Mouse (Mus musculus) stomach, embryonic 14.5 days (tissue): Measurements from ENCODE around the gene Oip5. TPM values are rescaled to one million over a fixed set of nuclear protein-coding genes. Genes with fewer than 3 reads are reported as not detected.

Experiments
- ATAC-seq: fragments of 200-750 bp; cut with Nextera tagmentation; 2 replicates; pipeline ENCODE4 v1.8.0; 2017; ENCODE audit warnings: low read depth, moderate TSS enrichment; ENCODE audit not compliant: insufficient number of reproducible peaks, insufficient read depth, low FRiP score
- H3K27ac ChIP-seq: fragments of 300-500 bp; sonication (generic); 2 replicates; pipeline ENCODE4 v1.5.1; 2014; ENCODE audit warnings: mild to moderate bottlenecking, low read length, moderate library complexity, mixed read lengths
- H3K27me3 ChIP-seq: fragments of 300-500 bp; sonication (generic); 2 replicates; pipeline ENCODE4 v1.6.1; 2014; ENCODE audit warnings: low read length, control low read depth, mixed read lengths; ENCODE audit not compliant: control insufficient read depth, insufficient read depth
- H3K36me3 ChIP-seq: fragments of 300-500 bp; sonication (generic); 2 replicates; pipeline ENCODE4 v1.6.1; 2014; ENCODE audit warnings: mild to moderate bottlenecking, control low read depth, low read length, moderate library complexity, mixed read lengths; ENCODE audit not compliant: control insufficient read depth, insufficient read depth
- H3K4me1 ChIP-seq: fragments of 300-500 bp; sonication (generic); 2 replicates; pipeline ENCODE4 v1.6.1; 2014; ENCODE audit warnings: low read length, control low read depth, mixed read lengths; ENCODE audit not compliant: control insufficient read depth, insufficient read depth
- H3K4me2 ChIP-seq: fragments of 300-500 bp; sonication (generic); replicated peaks from 2 replicates; pipeline ENCODE4 v1.6.1; 2014; ENCODE audit warnings: low read depth, low read length, control low read depth
- H3K4me3 ChIP-seq: fragments of 300-500 bp; sonication (generic); 2 replicates; pipeline ENCODE4 v1.5.1; 2014; ENCODE audit warnings: low read depth, low read length, control low read depth
- H3K9ac ChIP-seq: fragments of 300-500 bp; sonication (generic); replicated peaks from 2 replicates; pipeline ENCODE4 v1.6.1; 2014; ENCODE audit warnings: low read depth, mild to moderate bottlenecking, control low read depth, low read length, moderate library complexity, mixed read lengths
- H3K9me3 ChIP-seq: fragments of 300-500 bp; sonication (generic); 2 replicates; pipeline ENCODE4 v1.6.1; 2016; ENCODE audit warnings: low read depth, low read length, control low read depth; ENCODE audit not compliant: control insufficient read depth
- WGBS: fragments of 180-500 bp; shearing (Covaris S2); extraction: QIAGEN DNeasy Blood & Tissue Kit; methylation state at CpG from one replicate; pipeline ENCODE4 v1.1.7; 2014; 5-methylcytosine and 5-hydroxymethylcytosine counted together
- polyA plus RNA-seq: library from polyadenylated mRNA; unstranded; fragments of >200 nt; fragmentation: Nextera tagmentation; extraction: Ambion mirVana; gene quantifications from 2 replicates; pipeline ENCODE4 v1.2.1, GENCODE M21; 2014

The Oip5 gene
- polyA plus RNA-seq, 1 experiment from 2014 or later: 26.7 TPM

- Histone ChIP-seq H3K4me2 (peak overlapping the region; percentile 55), H3K36me3 (peaks cover 34% of the 10 kb centered on the region), H3K9ac (peak overlapping the region; percentile 88; the same call in 1 of the 2 replicates), H3K4me3 (peak overlapping the region; percentile 85), H3K4me1 (peaks cover 5% of the 10 kb centered on the region; the same call in 1 of the 2 replicates), H3K27ac (no peak overlapping the region), H3K9me3 (no peaks in the 10 kb centered on the region), H3K27me3 (no peaks in the 10 kb centered on the region)
- 31% methylated on average over 4 of the region's 4 CpGs for WGBS
- ATAC-seq: no peak
Observed at GRCm38 (mm10) chr2:119595308-119595707, 23.0 kb downstream of the Oip5 start.

GRCm38 (mm10) chr2:119594113-119594981, 23.9 kb downstream of the Oip5 start:
- WGBS: under 1% methylated on average over 61 of the region's 61 CpGs
- ATAC-seq: peak; percentile 98

GRCm38 (mm10) chr2:119593765-119594112, 24.5 kb downstream of the Oip5 start:
- peaks cover 5% of the 10 kb centered on the region; the same call in 1 of the 2 replicates for H3K4me1 ChIP-seq
- peaks cover 22% of the 10 kb centered on the region for H3K36me3 ChIP-seq
- H3K4me2 ChIP-seq: peak overlapping the region; percentile 41
- WGBS: 6% methylated on average over 7 of the region's 7 CpGs
- peak overlapping the region; percentile 85; the same call in 1 of the 2 replicates for H3K4me3 ChIP-seq
- H3K27ac ChIP-seq: peak overlapping the region; percentile 69
- H3K9ac ChIP-seq: no peak overlapping the region
- no peaks in the 10 kb centered on the region for H3K9me3 ChIP-seq
- H3K27me3 ChIP-seq: no peaks in the 10 kb centered on the region
- ATAC-seq: peak; percentile 8; the same call in 1 of the 2 replicates

More at GRCm38 (mm10) chr2:119594113-119594981, 23.9 kb downstream of the Oip5 start:
- H3K4me1 ChIP-seq: peaks cover 5% of the 10 kb centered on the region; the same call in 1 of the 2 replicates
- no peaks in the 10 kb centered on the region for H3K9me3 ChIP-seq
- H3K9ac ChIP-seq: peak overlapping the region; percentile 88
- peak overlapping the region; percentile 77 for H3K27ac ChIP-seq
- H3K4me3 ChIP-seq: peak overlapping the region; percentile 85
- peak overlapping the region; percentile 55 for H3K4me2 ChIP-seq
- H3K27me3 ChIP-seq: no peaks in the 10 kb centered on the region
- peaks cover 28% of the 10 kb centered on the region for H3K36me3 ChIP-seq

DNA sequence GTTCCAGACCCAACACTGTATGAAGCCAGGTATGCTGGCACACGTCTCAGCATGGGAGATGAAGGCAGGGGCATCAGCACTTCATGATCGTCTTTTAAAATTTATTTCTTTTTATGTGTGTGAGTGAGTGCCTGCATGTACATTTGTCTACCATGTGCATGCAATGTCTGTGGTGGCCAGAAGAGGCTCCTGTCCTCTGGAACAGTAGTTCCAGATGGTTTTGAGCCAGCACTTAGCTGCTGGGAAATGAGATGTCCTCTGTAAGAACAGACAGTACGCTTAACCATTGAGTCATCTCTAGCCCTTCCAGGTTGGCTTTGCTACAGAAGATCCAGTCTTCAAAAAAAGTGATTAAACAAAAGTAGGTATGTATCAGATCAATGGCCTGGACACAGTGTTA, 27.0 kb downstream of the Oip5 start:
- Histone ChIP-seq H3K36me3 (0 out of 2 replicates have a peak, but pooled peaks cover 1% of the 10 kb centered on the region), H3K4me2 (no peak overlapping the region), H3K4me1 (peaks cover 5% of the 10 kb centered on the region; the same call in 1 of the 2 replicates), H3K27ac (no peak overlapping the region), H3K9me3 (no peaks in the 10 kb centered on the region), H3K9ac (no peak overlapping the region), H3K27me3 (no peaks in the 10 kb centered on the region), H3K4me3 (no peak overlapping the region)
- 87% methylated on average over 3 of the region's 3 CpGs for WGBS
- no peak for ATAC-seq

- WGBS: 16% methylated on average over 4 of the region's 4 CpGs
- H3K4me2 ChIP-seq: no peak overlapping the region
- H3K4me3 ChIP-seq: no peak overlapping the region
- ATAC-seq: no peak
- no peaks in the 10 kb centered on the region; the same call in 1 of the 2 replicates for H3K36me3 ChIP-seq
- H3K9ac ChIP-seq: no peak overlapping the region
- no peaks in the 10 kb centered on the region for H3K4me1 ChIP-seq
- H3K9me3 ChIP-seq: no peaks in the 10 kb centered on the region
- H3K27ac ChIP-seq: no peak overlapping the region
- H3K27me3 ChIP-seq: no peaks in the 10 kb centered on the region
Observed at GRCm38 (mm10) chr2:119587383-119587782, 30.9 kb downstream of the Oip5 start.

DNA sequence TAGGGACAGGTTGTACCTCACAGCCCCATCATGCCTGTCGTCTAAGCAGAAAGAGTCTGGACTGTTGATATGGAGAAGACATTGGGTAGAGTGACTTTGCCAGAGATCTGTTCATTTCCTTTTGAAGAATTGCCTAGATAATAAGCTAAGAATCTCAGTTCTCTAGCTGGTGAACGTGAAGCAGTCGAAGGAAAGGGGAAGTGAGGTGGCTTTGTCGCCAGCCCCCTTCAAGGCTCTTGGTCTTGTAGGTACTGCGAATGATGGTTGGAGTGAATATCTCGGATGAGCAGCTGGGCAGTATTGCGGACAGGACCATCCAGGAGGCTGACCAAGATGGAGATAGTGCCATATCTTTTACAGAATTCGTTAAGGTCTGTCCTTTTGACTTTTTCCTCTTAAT, 34.0 kb downstream of the Oip5 start:
- no peaks in the 10 kb centered on the region for H3K27me3 ChIP-seq
- no peak for ATAC-seq
- no peaks in the 10 kb centered on the region; the same call in 1 of the 2 replicates for H3K36me3 ChIP-seq
- H3K4me1 ChIP-seq: no peaks in the 10 kb centered on the region
- H3K9ac ChIP-seq: no peak overlapping the region
- no peak overlapping the region for H3K4me2 ChIP-seq
- 83% methylated on average over 8 of the region's 8 CpGs for WGBS
- no peak overlapping the region for H3K4me3 ChIP-seq
- H3K9me3 ChIP-seq: no peaks in the 10 kb centered on the region
- no peak overlapping the region for H3K27ac ChIP-seq

GRCm38 (mm10) chr2:119583439-119583838, 34.8 kb downstream of the Oip5 start:
- H3K27ac ChIP-seq: no peak overlapping the region
- no peak overlapping the region for H3K9ac ChIP-seq
- WGBS: 76% methylated on average over 2 of the region's 2 CpGs
- no peaks in the 10 kb centered on the region for H3K4me1 ChIP-seq
- H3K27me3 ChIP-seq: no peaks in the 10 kb centered on the region
- no peaks in the 10 kb centered on the region for H3K9me3 ChIP-seq
- H3K4me3 ChIP-seq: no peak overlapping the region
- no peak overlapping the region for H3K4me2 ChIP-seq
- no peak for ATAC-seq
- no peaks in the 10 kb centered on the region; the same call in 1 of the 2 replicates for H3K36me3 ChIP-seq

- ATAC-seq: no peak
- no peaks in the 10 kb centered on the region for H3K27me3 ChIP-seq
- 86% methylated on average over 3 of the region's 3 CpGs for WGBS
Observed at GRCm38 (mm10) chr2:119581571-119581970, 36.7 kb downstream of the Oip5 start.

More at GRCm38 (mm10) chr2:119581571-119581970, 36.7 kb downstream of the Oip5 start:
- Histone ChIP-seq H3K36me3 (no peaks in the 10 kb centered on the region; the same call in 1 of the 2 replicates), H3K4me1 (no peaks in the 10 kb centered on the region), H3K27ac (no peak overlapping the region), H3K9ac (no peak overlapping the region), H3K9me3 (no peaks in the 10 kb centered on the region), H3K4me3 (no peak overlapping the region), H3K4me2 (no peak overlapping the region)
